In genomic region chr10:64084465-64084864, GRCm38 (mm10) we compare ENCODE assay signal across 9 mouse cellular contexts. TPM values are rescaled to one million over a fixed set of nuclear protein-coding genes. Genes with fewer than 3 reads are reported as not detected.
DNase-seq lines count a peak whose midpoint lies in the region; ATAC-seq lines count a peak whose summit lies in the region.
"Had no signal": no experiment of that assay in that cellular context is flagged by ENCODE, and none has a peak within 500 bp of the region (broad histone marks: within the 10 kb centered on the region; RNA-seq: fewer than 3 reads in every experiment).

No protein-coding gene starts in this region.

- no peak overlapping the region for H3K27ac ChIP-seq in embryonic facial prominence, embryonic 13.5 days
- H3K27ac ChIP-seq in midbrain, embryonic 13.5 days, result no peak overlapping the region

- ATAC-seq in embryonic facial prominence, embryonic 13.5 days (ENCODE audit: insufficient number of reproducible peaks, insufficient read depth, low FRiP score, low TSS enrichment, low read depth), result no peak
- ATAC-seq in midbrain, embryonic 13.5 days, result no peak

- H3K4me1 ChIP-seq in embryonic facial prominence, embryonic 13.5 days, result peaks cover 32% of the 10 kb centered on the region
- peaks cover 39% of the 10 kb centered on the region for H3K4me1 ChIP-seq in midbrain, embryonic 13.5 days (replicated peaks)

- 0 out of 2 replicates have a peak overlapping the region, but pooled peaks have one; percentile 6 for H3K4me3 ChIP-seq in embryonic facial prominence, embryonic 13.5 days
- no peak overlapping the region for H3K4me3 ChIP-seq in midbrain, embryonic 13.5 days (replicated peaks)

- peak overlapping the region; percentile 40 for H3K4me2 ChIP-seq in embryonic facial prominence, embryonic 13.5 days
- peak overlapping the region; percentile 38 for H3K4me2 ChIP-seq in midbrain, embryonic 13.5 days (replicated peaks)

- WGBS in embryonic facial prominence, embryonic 13.5 days, result 31% methylated on average over 4 of the region's 4 CpGs
- 46% methylated on average over 4 of the region's 4 CpGs for WGBS in midbrain, embryonic 13.5 days

- no peaks in the 10 kb centered on the region for H3K36me3 ChIP-seq in embryonic facial prominence, embryonic 13.5 days
- no peaks in the 10 kb centered on the region for H3K36me3 ChIP-seq in midbrain, embryonic 13.5 days

- H3K9me3 ChIP-seq in embryonic facial prominence, embryonic 13.5 days, result no peaks in the 10 kb centered on the region
- no peaks in the 10 kb centered on the region for H3K9me3 ChIP-seq in midbrain, embryonic 13.5 days

- peak; percentile 45 for DNase-seq in layer of hippocampus, adult 9-10 months (ENCODE audit: low spot score)
- DNase-seq in layer of hippocampus, adult 9-11 months, result no peak
- DNase-seq in MN1 (ENCODE audit: low spot score), result peak; percentile 55
- DNase-seq in ovary, postnatal 10 days (ENCODE audit: low spot score), result no peak
- no peak for DNase-seq in yolk sac, embryonic 10.5 days (ENCODE audit: low spot score)
- DNase-seq in adrenal gland, adult 8-10 months, result no peak

- H3K9ac ChIP-seq in embryonic facial prominence, embryonic 13.5 days, result no peak overlapping the region
- H3K9ac ChIP-seq in midbrain, embryonic 13.5 days (replicated peaks), result no peak overlapping the region

- H3K27me3 ChIP-seq in embryonic facial prominence, embryonic 13.5 days, result peaks cover 39% of the 10 kb centered on the region
- peaks cover 9% of the 10 kb centered on the region for H3K27me3 ChIP-seq in midbrain, embryonic 13.5 days

RNA-seq across cellular contexts. Expression of gene Lrrtm3, which starts 5.6 kb away (rescaled TPM):
- polyA plus RNA-seq in embryonic facial prominence, embryonic 13.5 days (2015; fragmentation: Nextera tagmentation; extraction: Ambion mirVana), result 9.9 and 13.1 TPM in 2 replicates
- polyA plus RNA-seq in midbrain, embryonic 13.5 days (2015; fragmentation: Nextera tagmentation; extraction: Ambion mirVana), result 16.9 and 17.3 TPM in 2 replicates
- total RNA-seq in adrenal gland, adult 8-10 months (2022), result under 1 TPM; 0.58 to 0.65 (median 0.62) TPM
- total RNA-seq: neutrophil, adult 5-6 weeks had no signal

Comparison
In these comparisons a context has a peak if more than half of its experiments do, and no peak if none do; other contexts are left out.
1. DNase-seq: peak in layer of hippocampus, adult 9-10 months (single experiment) and MN1 (single experiment); none in layer of hippocampus, adult 9-11 months (single experiment), ovary, postnatal 10 days (single experiment), yolk sac, embryonic 10.5 days (single experiment) and adrenal gland, adult 8-10 months (single experiment).